Mouse (Mus musculus) ES-E14 (cell line): ENCODE measurements at regions not wholly inside any gene's neighbourhood (a gene's known extent, or its start where the extent isn't known, plus 50 kb on each side); places are given as distances from the start of the nearest gene placed in this dataset.
"Not testable (repeated sequence)": the region's sequence is repeated elsewhere in the genome, so short reads cannot be mapped to it uniquely, and the experiment has no call there.

Experiments used
- CHD2 ChIP-seq: IDR thresholded peaks from 2 replicates; pipeline ENCODE4 v1.6.1; 2014; ENCODE audit warnings: mild to moderate bottlenecking, low read depth, low read length, inconsistent platforms
- HCFC1 ChIP-seq: IDR thresholded peaks from 2 replicates; pipeline ENCODE4 v1.6.1; 2012; ENCODE audit warnings: low read length, inconsistent platforms, borderline replicate concordance; ENCODE audit not compliant: insufficient read depth
- ZC3H11A ChIP-seq: IDR thresholded peaks from 2 replicates; pipeline ENCODE4 v1.6.1; 2012; ENCODE audit warnings: low read depth, mild to moderate bottlenecking, inconsistent platforms, low read length, borderline replicate concordance
- ZNF384 ChIP-seq: IDR thresholded peaks from 2 replicates; pipeline ENCODE4 v1.6.1; 2012; ENCODE audit warnings: low read depth, low read length, inconsistent platforms

GRCm38 (mm10) chr10:49909206-49909605 lies 120.6 kb upstream of the Grik2 start:
- not testable (repeated sequence) for TF ChIP-seq ZNF384, HCFC1, ZC3H11A, CHD2
